Mouse (Mus musculus): ENCODE measurements at regions not wholly inside any gene's neighbourhood (a gene's known extent, or its start where the extent isn't known, plus 50 kb on each side); places are given as distances from the start of the nearest gene placed in this dataset.

GRCm38 (mm10) chr1:137141372-137141771 lies 181.1 kb upstream of the Nr5a2 start:
- TF ChIP-seq POLR2A (IDR thresholded peaks at IDR 0.05; ENCODE audit: borderline replicate concordance, extremely low read depth, low read depth, low read length) (no peak), CTCF (IDR thresholded peaks at IDR 0.05; ENCODE audit: insufficient read depth, low read length) (no peak)

All from lung, adult 2 months (tissue).